Mouse (Mus musculus) small intestine, adult 2 months (tissue): ENCODE data around the gene Ank. TPM values are rescaled to one million over a fixed set of nuclear protein-coding genes. Genes with fewer than 3 reads are reported as not detected.

Source experiments
- H3K27ac ChIP-seq: fragments of 200-500 bp; 2 replicates; pipeline ENCODE4 v1.5.1; 2012; ENCODE audit warnings: low read depth, low read length, control low read depth, inconsistent platforms; ENCODE audit not compliant: insufficient read depth
- H3K27me3 ChIP-seq: fragments of 200-500 bp; 2 replicates; pipeline ENCODE4 v1.6.1; 2012; ENCODE audit warnings: mild to moderate bottlenecking, moderate library complexity, low read length, inconsistent platforms; ENCODE audit not compliant: control insufficient read depth, insufficient read depth
- H3K36me3 ChIP-seq: fragments of 200-500 bp; 2 replicates; pipeline ENCODE4 v1.6.1; 2012; ENCODE audit warnings: mild to moderate bottlenecking, low read length, control low read depth, inconsistent platforms; ENCODE audit not compliant: control insufficient read depth, insufficient read depth
- H3K4me1 ChIP-seq: fragments of 200-500 bp; 2 replicates; pipeline ENCODE4 v1.6.1; 2012; ENCODE audit warnings: low read length, inconsistent platforms, mixed read lengths; ENCODE audit not compliant: control insufficient read depth, insufficient read depth, insufficient read length
- H3K4me3 ChIP-seq: fragments of 200-500 bp; 2 replicates; pipeline ENCODE4 v1.5.1; 2012; ENCODE audit warnings: low read depth, mild to moderate bottlenecking, control low read depth, inconsistent platforms, low read length, moderate library complexity
- CTCF ChIP-seq: fragments of 200-500 bp; IDR thresholded peaks from 2 replicates; pipeline ENCODE4 v1.5.1; 2012; ENCODE audit warnings: low read depth, mild to moderate bottlenecking, control low read depth, inconsistent platforms, low read length, moderate library complexity, mixed read lengths; ENCODE audit not compliant: insufficient replicate concordance, insufficient read length; ENCODE audit errors: extremely low read depth
- POLR2A ChIP-seq: fragments of 200-500 bp; IDR thresholded peaks from 2 replicates; pipeline ENCODE4 v1.6.1; 2012; ENCODE audit warnings: low read depth, mild to moderate bottlenecking, control low read depth, inconsistent platforms, low read length, moderate library complexity
- WGBS: fragments of 180-500 bp; shearing (Covaris S2); methylation state at CpG from one replicate; pipeline ENCODE4 v1.1.7; 2018; 5-methylcytosine and 5-hydroxymethylcytosine counted together
- polyA plus RNA-seq: library from polyadenylated mRNA; depleted of rRNA; stranded (reverse); fragments of >200 nt; gene quantifications from 2 replicates; pipeline ENCODE4 v1.2.3, GENCODE M21; 2012

The Ank gene
- polyA plus RNA-seq, 1 experiment: 29.3 TPM

DNA sequence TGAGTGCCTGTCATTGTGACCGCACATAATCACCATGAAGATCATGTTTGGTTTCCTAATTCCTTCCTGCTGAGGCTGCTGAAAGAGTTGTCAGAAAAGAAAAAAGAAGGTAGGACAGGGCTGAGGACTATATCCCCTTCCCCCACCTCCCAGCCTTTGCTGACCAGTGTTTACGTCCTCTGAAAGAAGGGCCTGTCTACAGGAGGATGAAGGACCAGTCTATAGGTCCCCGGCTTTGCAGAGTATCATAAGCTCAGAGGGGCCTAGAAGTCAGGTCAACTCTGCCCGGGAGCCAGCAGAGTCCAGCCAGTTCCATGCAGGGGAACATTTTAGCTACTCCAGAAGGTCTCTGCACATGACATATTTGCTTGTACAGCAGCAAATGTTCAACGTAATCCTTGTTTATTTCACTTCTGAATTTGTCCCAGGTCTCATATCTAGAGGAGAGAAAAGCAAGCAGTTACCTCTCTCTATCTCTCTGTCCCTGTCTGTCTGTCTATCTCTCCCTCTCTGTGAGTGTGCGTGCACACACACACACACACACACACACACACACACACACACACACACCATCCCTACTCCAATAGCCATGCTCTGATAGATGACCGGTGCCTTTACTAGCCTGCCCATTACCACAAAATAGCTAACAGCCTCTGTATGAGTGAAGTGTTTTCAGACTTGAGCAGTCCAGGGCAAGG is 31.0 kb downstream of the Ank start:
- Histone ChIP-seq H3K4me1 (peaks cover 14% of the 10 kb centered on the region; the same call in 1 of the 2 replicates), H3K4me3 (no peak overlapping the region), H3K27ac (no peak overlapping the region), H3K27me3 (no peaks in the 10 kb centered on the region), H3K36me3 (no peaks in the 10 kb centered on the region)
- TF ChIP-seq CTCF (no peak), POLR2A (no peak)
- WGBS: 90% methylated on average over 7 of the region's 7 CpGs

DNA sequence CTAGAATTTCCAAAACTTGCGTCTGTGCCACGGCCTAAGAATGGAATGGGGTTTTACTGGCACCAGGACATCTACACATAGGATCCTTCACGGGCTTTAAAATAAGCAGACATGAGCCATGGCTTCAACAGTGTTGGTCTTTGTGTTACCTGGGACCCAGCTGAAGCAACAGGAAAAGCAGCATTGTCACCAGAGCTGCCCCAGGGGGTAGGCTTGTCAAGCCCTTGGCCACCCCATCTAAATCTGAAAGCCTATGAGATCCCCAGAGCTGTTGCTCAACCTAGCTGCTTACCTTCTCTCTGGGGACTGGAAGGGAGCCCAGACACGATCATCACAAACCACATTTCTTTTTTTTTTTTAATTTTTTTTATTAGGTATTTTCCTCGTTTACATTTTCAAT is 31.6 kb downstream of the Ank start:
- no peak overlapping the region for H3K4me3 ChIP-seq
- H3K27ac ChIP-seq: no peak overlapping the region
- H3K4me1 ChIP-seq: peaks cover 13% of the 10 kb centered on the region; the same call in 1 of the 2 replicates
- 86% methylated on average over 5 of the region's 5 CpGs for WGBS
- no peak for TF ChIP-seq CTCF
- no peak for TF ChIP-seq POLR2A
- H3K36me3 ChIP-seq: no peaks in the 10 kb centered on the region
- H3K27me3 ChIP-seq: no peaks in the 10 kb centered on the region

DNA sequence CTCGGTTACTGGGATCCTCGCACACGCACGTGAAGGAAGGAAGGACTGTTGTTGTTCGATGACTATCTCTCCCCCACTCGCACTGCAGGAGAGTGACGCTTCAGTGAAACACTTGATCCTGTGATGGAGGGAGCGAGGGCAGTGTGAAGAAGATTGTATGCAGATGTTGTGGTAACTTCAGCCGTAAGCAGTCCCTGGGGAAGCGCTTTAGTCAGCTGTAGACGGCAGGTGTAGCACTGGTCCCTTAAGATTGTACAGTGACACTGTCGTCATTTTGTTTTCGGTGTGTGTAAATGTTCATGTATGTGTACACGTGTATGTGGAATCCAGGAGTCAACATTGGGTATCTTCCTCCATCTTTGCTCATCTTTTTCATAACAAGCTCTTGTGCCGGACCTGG is 33.9 kb downstream of the Ank start:
- WGBS: 89% methylated on average over 15 of the region's 15 CpGs
- Histone ChIP-seq H3K27me3 (no peaks in the 10 kb centered on the region), H3K4me1 (peaks cover 15% of the 10 kb centered on the region; the same call in 1 of the 2 replicates), H3K4me3 (no peak overlapping the region), H3K36me3 (no peaks in the 10 kb centered on the region), H3K27ac (no peak overlapping the region)
- TF ChIP-seq POLR2A: no peak

DNA sequence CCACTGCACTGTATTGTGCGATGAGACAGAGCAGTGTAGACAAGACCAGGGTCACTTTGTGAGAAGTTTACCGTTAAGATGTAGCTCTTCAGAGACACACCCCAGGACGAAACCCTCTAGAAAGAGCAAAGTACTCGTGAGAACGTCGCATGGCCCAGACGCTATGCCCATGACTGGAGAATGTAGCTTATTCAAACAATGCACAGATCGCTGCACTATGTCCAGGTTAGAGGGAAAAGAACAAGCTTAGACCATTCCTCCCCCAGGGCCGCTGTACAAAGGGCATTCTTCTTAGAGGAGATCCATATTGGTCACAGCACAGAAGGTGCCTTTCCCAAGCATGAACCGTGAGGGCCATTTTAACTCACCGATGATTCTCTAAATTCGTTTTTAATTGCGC is 35.9 kb downstream of the Ank start:
- TF ChIP-seq CTCF (no peak), POLR2A (no peak)
- Histone ChIP-seq H3K27me3 (no peaks in the 10 kb centered on the region), H3K4me1 (peaks cover 26% of the 10 kb centered on the region; the same call in 1 of the 2 replicates), H3K36me3 (no peaks in the 10 kb centered on the region), H3K4me3 (no peak overlapping the region), H3K27ac (no peak overlapping the region)
- 55% methylated on average over 13 of the region's 13 CpGs for WGBS

DNA sequence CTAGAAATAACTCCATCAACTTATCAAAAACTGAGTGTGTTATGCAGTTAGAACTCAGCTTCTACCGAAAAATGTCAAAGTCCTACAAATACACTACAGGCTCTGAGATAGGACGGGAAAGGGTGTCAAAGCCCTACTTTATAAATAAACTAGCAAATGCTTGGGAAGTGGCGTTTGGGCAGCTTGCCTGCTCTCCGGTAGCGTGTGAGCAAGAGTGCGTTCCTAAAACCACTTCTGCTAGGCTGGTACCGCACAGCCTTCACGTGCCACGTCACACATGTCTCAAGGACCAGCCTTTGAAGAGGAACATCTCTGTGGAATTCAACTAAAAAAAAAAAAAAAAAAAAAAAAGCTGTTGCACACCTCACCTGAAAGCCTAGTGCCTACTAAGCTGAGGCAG is 36.7 kb downstream of the Ank start:
- Histone ChIP-seq H3K27ac (no peak overlapping the region), H3K36me3 (no peaks in the 10 kb centered on the region), H3K4me3 (no peak overlapping the region), H3K27me3 (no peaks in the 10 kb centered on the region), H3K4me1 (peaks cover 30% of the 10 kb centered on the region; the same call in 1 of the 2 replicates)
- WGBS: 67% methylated on average over 9 of the region's 9 CpGs
- TF ChIP-seq POLR2A (no peak), CTCF (no peak)

DNA sequence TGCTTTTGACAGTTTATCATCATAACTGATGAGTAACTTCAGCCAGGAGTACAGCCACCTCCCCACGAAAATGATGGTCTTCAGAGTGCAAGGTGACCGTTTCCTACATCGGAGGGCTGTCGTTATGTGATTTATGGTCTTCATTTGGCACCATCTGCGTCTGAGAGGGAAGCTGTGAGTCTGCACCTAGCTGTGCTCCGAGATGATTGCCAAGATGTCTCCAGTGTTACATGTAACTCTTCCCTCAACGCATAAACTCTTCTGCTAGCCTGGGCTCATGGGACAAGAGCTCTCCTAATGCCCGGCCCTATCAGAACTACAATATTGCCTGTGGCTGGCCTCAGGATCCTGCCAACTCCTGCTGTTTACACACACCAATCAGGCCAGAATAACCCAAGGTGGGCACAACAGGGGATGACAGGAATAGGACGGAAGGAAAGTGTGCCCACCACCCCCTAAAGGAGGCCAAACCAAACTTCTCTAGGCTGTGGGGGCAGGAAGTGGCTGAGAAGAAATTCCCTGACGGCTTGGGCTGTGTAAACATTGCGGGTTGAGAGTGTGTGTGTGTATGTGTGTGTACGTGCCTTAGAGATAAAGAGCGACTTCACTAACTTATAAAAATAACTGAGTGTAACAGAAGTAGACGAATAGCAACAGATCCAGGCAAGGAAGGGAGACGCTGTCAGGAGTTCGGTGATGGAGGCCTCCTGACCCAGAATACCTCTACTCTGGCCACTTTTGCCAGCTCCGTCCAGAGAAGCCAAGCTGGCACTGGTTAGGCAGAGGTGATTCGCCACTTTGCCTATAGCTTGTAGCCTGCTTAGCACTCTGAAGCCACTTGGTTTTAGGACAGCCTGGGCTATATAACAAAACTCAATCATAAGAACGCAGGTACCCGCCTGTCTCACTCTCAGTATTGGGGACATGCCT is 37.6 kb downstream of the Ank start:
- Histone ChIP-seq H3K27me3 (no peaks in the 10 kb centered on the region), H3K4me3 (no peak overlapping the region), H3K36me3 (no peaks in the 10 kb centered on the region), H3K4me1 (peaks cover 35% of the 10 kb centered on the region), H3K27ac (no peak overlapping the region)
- 36% methylated on average over 20 of the region's 20 CpGs for WGBS
- no peak for TF ChIP-seq CTCF
- TF ChIP-seq POLR2A: no peak; the same call in 1 of the 2 replicates

DNA sequence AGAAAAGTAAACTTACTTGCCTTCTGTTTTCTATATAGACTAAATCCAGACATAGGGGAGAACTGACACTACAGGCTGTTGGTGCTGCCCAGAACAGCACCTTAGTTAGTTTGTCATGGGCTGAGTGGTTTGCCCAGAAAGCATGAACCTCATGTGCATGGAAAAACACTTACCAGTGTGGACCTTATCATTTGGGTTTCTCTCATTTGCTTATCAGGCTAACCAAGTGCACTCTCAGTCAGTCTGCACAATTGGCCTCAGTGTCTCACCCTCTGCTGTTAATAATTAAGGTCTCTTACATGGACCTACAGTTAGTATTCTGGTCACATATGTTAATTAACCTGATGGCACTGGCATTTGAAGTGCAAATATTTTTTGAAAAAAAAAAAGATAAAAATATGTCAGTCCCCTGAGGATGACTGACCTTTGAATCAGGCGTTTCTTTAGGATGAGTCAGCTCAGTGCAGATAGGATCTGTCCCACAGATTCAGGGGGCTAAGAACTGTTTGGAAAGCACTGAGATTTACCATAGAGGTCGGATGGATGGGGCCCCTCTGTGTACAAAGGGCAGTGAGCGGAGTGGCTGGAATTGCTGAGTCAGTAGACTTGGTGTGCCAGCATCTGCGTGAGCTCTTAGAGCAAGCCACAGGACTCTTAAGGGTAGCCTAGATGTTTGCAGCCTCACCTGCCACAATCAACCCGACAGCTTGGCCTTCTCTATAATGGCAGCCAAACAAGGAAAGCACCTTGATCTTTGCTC is 39.8 kb downstream of the Ank start:
- H3K4me3 ChIP-seq: no peak overlapping the region
- 30% methylated on average over 5 of the region's 5 CpGs for WGBS
- H3K27me3 ChIP-seq: no peaks in the 10 kb centered on the region
- H3K27ac ChIP-seq: peak overlapping the region; percentile 97
- no peaks in the 10 kb centered on the region for H3K36me3 ChIP-seq
- H3K4me1 ChIP-seq: peaks cover 37% of the 10 kb centered on the region
- no peak for TF ChIP-seq POLR2A
- TF ChIP-seq CTCF: no peak
